Mouse (Mus musculus) liver, postnatal 0 days (tissue): ENCODE measurements around the gene Pcbd2.

Source experiments
- CTCF ChIP-seq: sonication (generic); IDR thresholded peaks from 2 replicates; pipeline ENCODE4 v1.5.1; 2016; ENCODE audit warnings: antibody characterized with exemption, low read depth
- EP300 ChIP-seq: IDR thresholded peaks from 2 replicates; pipeline ENCODE4 v1.6.1; 2016; ENCODE audit warnings: antibody characterized with exemption, low read depth, mild to moderate bottlenecking

- TF ChIP-seq CTCF (no peak), EP300 (no peak)
Observed at GRCm38 (mm10) chr13:55730716-55731115, 3.5 kb downstream of the Pcbd2 start.
